Mouse (Mus musculus): ENCODE data around the gene Gys1.

- TF ChIP-seq CTCF (IDR thresholded peaks at IDR 0.05; ENCODE audit: insufficient read depth, low read depth, low read length) = no peak
- no peak for TF ChIP-seq POLR2A (IDR thresholded peaks at IDR 0.05; ENCODE audit: insufficient read depth, low read depth, low read length)
Measured at GRCm38 (mm10) chr7:45463987-45464778, 29.5 kb downstream of the Gys1 start.
